Mouse (Mus musculus) layer of hippocampus, postnatal 25 days (tissue): ENCODE results near the gene Mdm2. TPM values are rescaled to one million over a fixed set of nuclear protein-coding genes. Genes with fewer than 3 reads are reported as not detected.

Source experiments
- DNase-seq, 2 experiments: peaks; one replicate each; pipeline ENCODE4 v3.0.0; 2022; ENCODE audit warnings: mixed read lengths in 2 of 2, low spot score in 1 of 2; ENCODE audit errors: extremely low spot score in 1 of 2
- total RNA-seq, 2 experiments: library from RNA; stranded (reverse); gene quantifications; 2 replicates each; pipeline ENCODE4 v1.2.3; 2021

Gene Mdm2
- total RNA-seq, 2 experiments from 2014 or later: 56.5 to 57.5 TPM

- no peak for DNase-seq
Observed at GRCm38 (mm10) chr10:117662316-117663055, 48.1 kb downstream of the Mdm2 start.

GRCm38 (mm10) chr10:117659819-117660218, 50.7 kb downstream of the Mdm2 start:
- DNase-seq: no peak

GRCm38 (mm10) chr10:117659430-117659813, 51.1 kb downstream of the Mdm2 start:
- DNase-seq: no peak

- no peak for DNase-seq
Observed at GRCm38 (mm10) chr10:117658522-117659429, 51.8 kb downstream of the Mdm2 start.

- DNase-seq: no peak
Observed at GRCm38 (mm10) chr10:117657659-117658306, 52.8 kb downstream of the Mdm2 start.

- DNase-seq: no peak
Observed at GRCm38 (mm10) chr10:117656985-117657658, 53.4 kb downstream of the Mdm2 start.

GRCm38 (mm10) chr10:117656662-117656962, 53.9 kb downstream of the Mdm2 start:
- DNase-seq: no peak

GRCm38 (mm10) chr10:117655908-117656661, 54.5 kb downstream of the Mdm2 start:
- no peak for DNase-seq

- no peak for DNase-seq
Observed at GRCm38 (mm10) chr10:117655460-117655859, 55.1 kb downstream of the Mdm2 start.

GRCm38 (mm10) chr10:117654576-117655123, 55.9 kb downstream of the Mdm2 start:
- DNase-seq: no peak

GRCm38 (mm10) chr10:117653779-117654173, 56.8 kb downstream of the Mdm2 start:
- DNase-seq: no peak

GRCm38 (mm10) chr10:117652930-117653778, 57.4 kb downstream of the Mdm2 start:
- DNase-seq: no peak

- DNase-seq: no peak
Observed at GRCm38 (mm10) chr10:117652378-117652774, 58.2 kb downstream of the Mdm2 start.

- DNase-seq: no peak
Observed at GRCm38 (mm10) chr10:117651587-117652377, 58.8 kb downstream of the Mdm2 start.

GRCm38 (mm10) chr10:117650725-117651124, 59.8 kb downstream of the Mdm2 start:
- no peak for DNase-seq

- DNase-seq: no peak
Observed at GRCm38 (mm10) chr10:117650042-117650655, 60.4 kb downstream of the Mdm2 start.

- DNase-seq: no peak
Observed at GRCm38 (mm10) chr10:117649292-117650041, 61.1 kb downstream of the Mdm2 start.
